Mouse (Mus musculus) heart, postnatal 0 days (tissue): ENCODE measurements around the gene Gm1043. TPM values are rescaled to one million over a fixed set of nuclear protein-coding genes. Genes with fewer than 3 reads are reported as not detected.

Experiments
- ATAC-seq: fragments of 200-750 bp; cut with Nextera tagmentation; 2 replicates; pipeline ENCODE4 v1.8.0; 2017; ENCODE audit warnings: low read depth, moderate number of reproducible peaks, moderate library complexity; ENCODE audit not compliant: insufficient read depth
- DNase-seq: peaks from one replicate; pipeline ENCODE4 v3.0.0-alpha.2; 2016; ENCODE audit warnings: low spot score
- H3K27ac ChIP-seq: fragments of 300-500 bp; sonication (generic); 2 replicates; pipeline ENCODE4 v1.5.1; 2014; ENCODE audit warnings: low read depth, mild to moderate bottlenecking
- H3K27me3 ChIP-seq: fragments of 300-500 bp; sonication (generic); 2 replicates; pipeline ENCODE4 v1.6.1; 2014; ENCODE audit warnings: low read length, mixed read lengths; ENCODE audit not compliant: control insufficient read depth, insufficient read depth
- H3K36me3 ChIP-seq: fragments of 300-500 bp; sonication (generic); replicated peaks from 2 replicates; pipeline ENCODE4 v1.6.1; 2014; ENCODE audit warnings: low read length, mixed read lengths; ENCODE audit not compliant: control insufficient read depth, insufficient read depth
- H3K4me1 ChIP-seq: fragments of 300-500 bp; sonication (generic); 2 replicates; pipeline ENCODE4 v1.6.1; 2014; ENCODE audit warnings: antibody characterized with exemption; ENCODE audit not compliant: control insufficient read depth, insufficient read depth
- H3K4me2 ChIP-seq: fragments of 300-500 bp; sonication (generic); 2 replicates; pipeline ENCODE4 v1.6.1; 2014; ENCODE audit warnings: low read depth, mild to moderate bottlenecking, low read length, moderate library complexity
- H3K4me3 ChIP-seq: fragments of 300-500 bp; sonication (generic); 2 replicates; pipeline ENCODE4 v1.5.1; 2014; ENCODE audit warnings: low read depth, low read length
- H3K9ac ChIP-seq: fragments of 300-500 bp; sonication (generic); replicated peaks from 2 replicates; pipeline ENCODE4 v1.6.1; 2014; ENCODE audit warnings: low read depth, low read length, mixed read lengths
- H3K9me3 ChIP-seq: fragments of 300-500 bp; sonication (generic); replicated peaks from 2 replicates; pipeline ENCODE4 v1.6.1; 2016; ENCODE audit warnings: low read length; ENCODE audit not compliant: control insufficient read depth
- CTCF ChIP-seq: IDR thresholded peaks from 2 replicates; pipeline ENCODE4 v1.5.1; 2016; ENCODE audit warnings: antibody characterized with exemption, control low read depth, low read depth
- EP300 ChIP-seq: IDR thresholded peaks from 2 replicates; pipeline ENCODE4 v1.6.1; 2016; ENCODE audit warnings: antibody characterized with exemption, low read depth
- WGBS: fragments of 180-500 bp; shearing (Covaris S2); extraction: QIAGEN DNeasy Blood & Tissue Kit; methylation state at CpG from one replicate; pipeline ENCODE4 v1.1.7; 2014; 5-methylcytosine and 5-hydroxymethylcytosine counted together
- polyA plus RNA-seq: library from polyadenylated mRNA; unstranded; fragments of >200 nt; fragmentation: Nextera tagmentation; extraction: Ambion mirVana; gene quantifications from 2 replicates; pipeline ENCODE4 v1.2.1, GENCODE M21; 2015
- total RNA-seq: library from RNA; depleted of rRNA; stranded (reverse); fragments of >200 nt; gene quantifications from 2 replicates; pipeline ENCODE4 v1.2.3, GENCODE M21; 2014; ENCODE audit warnings: low replicate concordance

Gene Gm1043
- total and polyA plus RNA-seq, 2 experiments from 2014 or later, result not detected

DNA sequence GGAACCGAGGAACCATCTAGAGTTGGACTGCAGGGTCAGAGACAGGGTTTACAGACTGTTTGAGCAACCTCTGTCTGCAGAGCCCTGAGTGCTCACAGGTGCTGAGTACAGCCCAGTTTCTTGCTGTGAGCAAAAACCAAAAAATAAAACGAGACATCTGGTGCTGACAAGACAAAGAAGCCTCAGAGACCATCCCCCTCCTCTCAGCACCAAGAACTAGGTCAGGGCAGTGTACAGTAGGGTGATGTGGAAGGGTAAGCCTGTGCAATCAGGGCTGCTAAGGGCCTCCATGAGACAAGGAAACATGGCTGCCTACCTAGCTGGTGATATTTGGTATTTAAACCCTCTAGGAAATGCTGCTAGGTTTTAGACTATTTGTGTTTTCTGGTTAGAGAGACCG, 166.4 kb downstream of the Gm1043 start:
- H3K27ac ChIP-seq, result no peak overlapping the region
- no peak overlapping the region for H3K9ac ChIP-seq
- TF ChIP-seq EP300 (no peak), CTCF (no peak)
- DNase-seq (no peak), ATAC-seq (no peak)
- H3K27me3 ChIP-seq, result peaks cover 10% of the 10 kb centered on the region
- H3K4me3 ChIP-seq, result no peak overlapping the region
- no peaks in the 10 kb centered on the region for H3K36me3 ChIP-seq
- H3K9me3 ChIP-seq, result no peaks in the 10 kb centered on the region
- no peak overlapping the region for H3K4me2 ChIP-seq
- 59% methylated on average over 3 of the region's 3 CpGs for WGBS
- no peaks in the 10 kb centered on the region for H3K4me1 ChIP-seq

- no peak for DNase-seq
- ATAC-seq, result no peak
Measured at GRCm38 (mm10) chr5:37252101-37252804, 167.1 kb downstream of the Gm1043 start.

DNA sequence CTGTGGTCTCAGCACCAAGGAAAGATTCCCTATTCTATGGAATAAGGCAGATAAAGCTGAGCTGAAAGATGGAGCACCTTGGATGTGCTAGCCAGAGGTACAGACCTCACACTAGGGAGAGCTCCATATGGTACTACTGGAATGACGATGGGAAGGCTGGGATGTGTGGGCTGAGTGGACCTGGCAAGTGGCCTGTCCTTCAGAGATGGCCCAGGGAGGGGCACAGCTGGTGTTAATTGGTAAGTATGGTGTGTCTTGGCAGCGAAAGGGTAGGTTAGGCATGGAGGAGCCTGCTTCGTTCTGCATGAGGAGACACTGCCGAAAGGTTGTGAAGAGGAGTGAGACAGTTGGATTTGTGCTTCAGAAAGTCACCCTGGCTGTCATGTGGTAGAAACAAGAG, 169.4 kb downstream of the Gm1043 start:
- ATAC-seq (no peak), DNase-seq (no peak)

More at GRCm38 (mm10) chr5:37252101-37252804, 167.1 kb downstream of the Gm1043 start:
- Histone ChIP-seq H3K27ac (no peak overlapping the region), H3K4me1 (no peaks in the 10 kb centered on the region), H3K9me3 (no peaks in the 10 kb centered on the region), H3K27me3 (peaks cover 6% of the 10 kb centered on the region; the same call in 1 of the 2 replicates), H3K4me3 (no peak overlapping the region), H3K4me2 (no peak overlapping the region), H3K36me3 (no peaks in the 10 kb centered on the region), H3K9ac (no peak overlapping the region)
- 69% methylated on average over 9 of the region's 9 CpGs for WGBS
- TF ChIP-seq EP300 (no peak), CTCF (no peak)

GRCm38 (mm10) chr5:37256823-37257222, 171.7 kb downstream of the Gm1043 start:
- Histone ChIP-seq H3K4me3 (no peak overlapping the region), H3K36me3 (no peaks in the 10 kb centered on the region), H3K27me3 (no peaks in the 10 kb centered on the region), H3K27ac (no peak overlapping the region), H3K4me2 (no peak overlapping the region), H3K9me3 (no peaks in the 10 kb centered on the region), H3K4me1 (no peaks in the 10 kb centered on the region), H3K9ac (no peak overlapping the region)
- ATAC-seq, result no peak
- no peak for DNase-seq
- TF ChIP-seq EP300, result no peak
- TF ChIP-seq CTCF, result no peak
- 40% methylated on average over 7 of the region's 7 CpGs for WGBS

More for the DNA sequence above, 169.4 kb downstream of the Gm1043 start:
- no peaks in the 10 kb centered on the region for H3K27me3 ChIP-seq
- H3K4me3 ChIP-seq, result no peak overlapping the region
- no peak overlapping the region for H3K9ac ChIP-seq
- no peak for TF ChIP-seq CTCF
- no peak for TF ChIP-seq EP300
- no peaks in the 10 kb centered on the region for H3K9me3 ChIP-seq
- WGBS, result 62% methylated on average over 4 of the region's 4 CpGs
- H3K4me1 ChIP-seq, result no peaks in the 10 kb centered on the region
- H3K4me2 ChIP-seq, result no peak overlapping the region
- H3K27ac ChIP-seq, result no peak overlapping the region
- no peaks in the 10 kb centered on the region for H3K36me3 ChIP-seq

- TF ChIP-seq EP300 (no peak), CTCF (no peak)
- WGBS, result 32% methylated on average over 5 of the region's 5 CpGs
- no peak overlapping the region for H3K27ac ChIP-seq
- H3K4me3 ChIP-seq, result no peak overlapping the region
- ATAC-seq, result no peak
- peak; percentile 26 for DNase-seq
- no peaks in the 10 kb centered on the region for H3K4me1 ChIP-seq
- H3K27me3 ChIP-seq, result no peaks in the 10 kb centered on the region
- H3K9me3 ChIP-seq, result no peaks in the 10 kb centered on the region
- no peak overlapping the region for H3K9ac ChIP-seq
- no peaks in the 10 kb centered on the region for H3K36me3 ChIP-seq
- H3K4me2 ChIP-seq, result no peak overlapping the region
Measured at GRCm38 (mm10) chr5:37257243-37257642, 172.1 kb downstream of the Gm1043 start.

DNA sequence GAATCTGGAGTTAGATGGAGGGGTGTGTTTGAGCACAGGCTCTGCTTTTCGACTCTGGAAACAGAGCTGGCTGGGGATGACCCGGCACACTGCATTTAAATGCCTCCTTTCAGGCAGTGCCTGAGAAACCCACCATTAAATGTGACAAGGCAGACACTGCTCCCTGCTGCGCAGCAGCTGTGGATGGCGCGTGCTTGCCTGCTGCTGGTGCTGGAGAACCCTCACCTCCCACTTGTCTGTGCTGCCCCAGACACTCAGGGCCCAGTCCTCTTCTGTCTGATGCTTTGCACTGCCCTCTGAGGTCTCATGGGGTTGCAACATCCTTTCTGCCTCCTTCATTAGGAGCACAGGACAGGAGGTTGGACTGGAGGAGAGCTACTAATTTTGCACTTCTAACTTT, 176.6 kb downstream of the Gm1043 start:
- Histone ChIP-seq H3K9me3 (no peaks in the 10 kb centered on the region), H3K4me1 (no peaks in the 10 kb centered on the region), H3K9ac (no peak overlapping the region), H3K4me3 (no peak overlapping the region), H3K4me2 (no peak overlapping the region), H3K36me3 (no peaks in the 10 kb centered on the region), H3K27ac (no peak overlapping the region), H3K27me3 (no peaks in the 10 kb centered on the region)
- no peak for DNase-seq
- ATAC-seq, result no peak
- no peak for TF ChIP-seq CTCF
- TF ChIP-seq EP300, result no peak
- 62% methylated on average over 5 of the region's 5 CpGs for WGBS
